Mouse (Mus musculus): ENCODE results near the gene Gm49366.
"Not testable (repeated sequence)": the region's sequence is repeated elsewhere in the genome, so short reads cannot be mapped to it uniquely, and the experiment has no call there.

Gene Gm49366

GRCm38 (mm10) chr12:84084581-84084980, 45.8 kb downstream of the Gm49366 start:
- DNase-seq (ENCODE audit: low read depth): no peak

- not testable (repeated sequence) for DNase-seq (ENCODE audit: low read depth)
Observed at GRCm38 (mm10) chr12:84094666-84095065, 55.9 kb downstream of the Gm49366 start.

- no peak for DNase-seq (ENCODE audit: low read depth)
Observed at GRCm38 (mm10) chr12:84099605-84100004, 60.9 kb downstream of the Gm49366 start.

GRCm38 (mm10) chr12:84100071-84100470, 61.3 kb downstream of the Gm49366 start:
- DNase-seq (ENCODE audit: low read depth): no peak

GRCm38 (mm10) chr12:84100604-84101492, 62.1 kb downstream of the Gm49366 start, which contains the start of gene Acot6:
Gene Acot6, plus strand, starts transcription at chr12:84100654.
- DNase-seq (ENCODE audit: low read depth): peak; percentile 20

- no peak for DNase-seq (ENCODE audit: low read depth)
Observed at GRCm38 (mm10) chr12:84101493-84101845, 62.7 kb downstream of the Gm49366 start.

GRCm38 (mm10) chr12:84107012-84107411, 68.3 kb downstream of the Gm49366 start:
- DNase-seq (ENCODE audit: low read depth): no peak

- DNase-seq (ENCODE audit: low read depth): no peak
Observed at GRCm38 (mm10) chr12:84107692-84108091, 69.0 kb downstream of the Gm49366 start.
